ENCODE assay signal across 29 mouse cellular contexts in genomic region chr10:73878055-73878728, GRCm38 (mm10).
DNase-seq lines count a peak whose midpoint lies in the region; ATAC-seq and TF ChIP-seq lines count a peak whose summit lies in the region.
"Had no signal": no experiment of that assay in that cellular context is flagged by ENCODE, and none has a peak within 500 bp of the region (broad histone marks: within the 10 kb centered on the region; RNA-seq: fewer than 3 reads in every experiment).

No protein-coding gene starts in this region.

- no peak overlapping the region for H3K27ac ChIP-seq in forebrain, embryonic 14.5 days (ENCODE audit: low read depth, low read length)
- H3K27ac ChIP-seq in forebrain, postnatal 0 days (ENCODE audit: low read depth, low read length), result no peak overlapping the region
- no peak overlapping the region for H3K27ac ChIP-seq in kidney, embryonic 15.5 days
- no peak overlapping the region for H3K27ac ChIP-seq in midbrain, postnatal 0 days (ENCODE audit: low read depth, low read length)
- H3K27ac ChIP-seq in midbrain, embryonic 11.5 days (ENCODE audit: low read depth, low read length), result no peak overlapping the region
- H3K27ac ChIP-seq: embryonic facial prominence, embryonic 12.5 days; kidney, postnatal 0 days; limb, embryonic 10.5 days; limb, embryonic 15.5 days; liver, embryonic 13.5 days; stomach, postnatal 0 days had no signal

- TF ChIP-seq CTCF in forebrain, postnatal 0 days (IDR thresholded peaks at IDR 0.05; ENCODE audit: low read depth), result no peak
- no peak for TF ChIP-seq CTCF in midbrain, postnatal 0 days (IDR thresholded peaks at IDR 0.05)

- ATAC-seq in forebrain, embryonic 14.5 days, result peak; percentile 20; the same call in 1 of the 2 replicates
- no peak for ATAC-seq in forebrain, postnatal 0 days
- peak; percentile 15; the same call in 1 of the 2 replicates for ATAC-seq in kidney, embryonic 15.5 days (replicated peaks; ENCODE audit: low FRiP score)
- ATAC-seq in midbrain, postnatal 0 days (ENCODE audit: low FRiP score), result no peak
- ATAC-seq in midbrain, embryonic 11.5 days (ENCODE audit: low FRiP score), result no peak
- ATAC-seq: intestine, postnatal 0 days; lung, postnatal 0 days; Patski had no signal

- 67% methylated on average over 5 of the region's 5 CpGs for WGBS in forebrain, embryonic 14.5 days
- WGBS in forebrain, postnatal 0 days, result 50% methylated on average over 5 of the region's 5 CpGs
- WGBS in kidney, embryonic 15.5 days, result 32% methylated on average over 5 of the region's 5 CpGs
- WGBS in midbrain, postnatal 0 days, result 69% methylated on average over 5 of the region's 5 CpGs
- 88% methylated on average over 5 of the region's 5 CpGs for WGBS in midbrain, embryonic 11.5 days

- H3K4me2 ChIP-seq in forebrain, embryonic 14.5 days (ENCODE audit: low read length), result no peak overlapping the region
- H3K4me2 ChIP-seq in forebrain, postnatal 0 days (ENCODE audit: low read depth), result no peak overlapping the region
- H3K4me2 ChIP-seq in kidney, embryonic 15.5 days, result no peak overlapping the region
- no peak overlapping the region for H3K4me2 ChIP-seq in midbrain, postnatal 0 days (ENCODE audit: low read depth, low read length, poor library complexity, severe bottlenecking)
- no peak overlapping the region for H3K4me2 ChIP-seq in midbrain, embryonic 11.5 days
- H3K4me2 ChIP-seq: embryonic facial prominence, embryonic 12.5 days; heart, embryonic 11.5 days; limb, embryonic 15.5 days; liver, embryonic 13.5 days had no signal

- H3K4me1 ChIP-seq in forebrain, embryonic 14.5 days (ENCODE audit: control insufficient read depth, insufficient read depth, low read length), result no peaks in the 10 kb centered on the region
- H3K4me1 ChIP-seq in forebrain, postnatal 0 days (ENCODE audit: insufficient read depth), result no peaks in the 10 kb centered on the region
- H3K4me1 ChIP-seq in kidney, embryonic 15.5 days, result no peaks in the 10 kb centered on the region
- no peaks in the 10 kb centered on the region for H3K4me1 ChIP-seq in midbrain, postnatal 0 days (ENCODE audit: insufficient read depth, low read length)
- no peaks in the 10 kb centered on the region for H3K4me1 ChIP-seq in midbrain, embryonic 11.5 days (ENCODE audit: control insufficient read depth, insufficient read depth, low read length)
- H3K4me1 ChIP-seq: embryonic facial prominence, embryonic 12.5 days; limb, embryonic 10.5 days; limb, embryonic 15.5 days; liver, embryonic 13.5 days; megakaryocyte, embryonic 14.5 days had no signal

- DNase-seq in forebrain, embryonic 14.5 days (ENCODE audit: low spot score), result no peak
- no peak for DNase-seq in forebrain, postnatal 0 days
- no peak for DNase-seq in kidney, postnatal 14 days
- DNase-seq in midbrain, postnatal 0 days (ENCODE audit: low spot score), result peak; percentile 10
- no peak for DNase-seq in midbrain, embryonic 11.5 days (ENCODE audit: low spot score, missing footprints)
- no peak for DNase-seq in right cerebral cortex, adult 18-20 months
- DNase-seq: adrenal gland, postnatal 10 days; cerebellum, adult 11 months; cerebellum, adult 9-11 months; gastrocnemius, postnatal 14 days; heart, postnatal 36 days; layer of hippocampus, adult 9-11 months; liver, embryonic 13.5 days; lung, adult 18-20 months; lung, postnatal 4 days; thymus, adult 18-20 months; thymus, postnatal 25 days had no signal

- no peak overlapping the region for H3K4me3 ChIP-seq in forebrain, embryonic 14.5 days (ENCODE audit: low read depth, low read length)
- no peak overlapping the region for H3K4me3 ChIP-seq in forebrain, postnatal 0 days (ENCODE audit: low read depth, low read length)
- H3K4me3 ChIP-seq in kidney, embryonic 15.5 days (replicated peaks), result no peak overlapping the region
- no peak overlapping the region for H3K4me3 ChIP-seq in midbrain, postnatal 0 days (ENCODE audit: low read depth, low read length)
- H3K4me3 ChIP-seq in midbrain, embryonic 11.5 days (ENCODE audit: low read depth, low read length), result no peak overlapping the region
- H3K4me3 ChIP-seq: embryonic facial prominence, embryonic 12.5 days; limb, embryonic 10.5 days; limb, embryonic 15.5 days; liver, embryonic 13.5 days; megakaryocyte, embryonic 14.5 days had no signal

- no peak overlapping the region for H3K9ac ChIP-seq in forebrain, embryonic 14.5 days (ENCODE audit: low read length)
- H3K9ac ChIP-seq in forebrain, postnatal 0 days, result no peak overlapping the region
- no peak overlapping the region for H3K9ac ChIP-seq in kidney, embryonic 15.5 days
- no peak overlapping the region for H3K9ac ChIP-seq in midbrain, postnatal 0 days (replicated peaks; ENCODE audit: low read length, poor library complexity, severe bottlenecking)
- no peak overlapping the region for H3K9ac ChIP-seq in midbrain, embryonic 11.5 days (ENCODE audit: low read length)
- H3K9ac ChIP-seq: embryonic facial prominence, embryonic 12.5 days; limb, embryonic 15.5 days; liver, embryonic 13.5 days had no signal

- no peaks in the 10 kb centered on the region for H3K36me3 ChIP-seq in forebrain, embryonic 14.5 days (ENCODE audit: control insufficient read depth, insufficient read depth, low read length)
- H3K36me3 ChIP-seq in forebrain, postnatal 0 days (ENCODE audit: insufficient read depth), result no peaks in the 10 kb centered on the region
- no peaks in the 10 kb centered on the region for H3K36me3 ChIP-seq in kidney, embryonic 15.5 days
- no peaks in the 10 kb centered on the region for H3K36me3 ChIP-seq in midbrain, postnatal 0 days (ENCODE audit: insufficient read depth, low read length)
- no peaks in the 10 kb centered on the region for H3K36me3 ChIP-seq in midbrain, embryonic 11.5 days (ENCODE audit: control insufficient read depth, insufficient read depth, low read length)
- H3K36me3 ChIP-seq: embryonic facial prominence, embryonic 12.5 days; G1E; limb, embryonic 10.5 days; limb, embryonic 15.5 days; liver, embryonic 13.5 days had no signal

- no peaks in the 10 kb centered on the region for H3K9me3 ChIP-seq in forebrain, embryonic 14.5 days (replicated peaks; ENCODE audit: control insufficient read depth, low read length)
- no peaks in the 10 kb centered on the region for H3K9me3 ChIP-seq in forebrain, postnatal 0 days (ENCODE audit: low read length)
- H3K9me3 ChIP-seq in kidney, embryonic 15.5 days (replicated peaks), result no peaks in the 10 kb centered on the region
- H3K9me3 ChIP-seq in midbrain, postnatal 0 days (ENCODE audit: low read length), result no peaks in the 10 kb centered on the region
- H3K9me3 ChIP-seq in midbrain, embryonic 11.5 days (ENCODE audit: control insufficient read depth, low read length), result no peaks in the 10 kb centered on the region
- H3K9me3 ChIP-seq: embryonic facial prominence, embryonic 12.5 days; G1E; limb, embryonic 10.5 days; limb, embryonic 15.5 days; liver, embryonic 13.5 days; megakaryocyte, embryonic 14.5 days had no signal

- H3K27me3 ChIP-seq in forebrain, embryonic 14.5 days (replicated peaks; ENCODE audit: control insufficient read depth, insufficient read depth, low read length), result no peaks in the 10 kb centered on the region
- no peaks in the 10 kb centered on the region for H3K27me3 ChIP-seq in forebrain, postnatal 0 days (ENCODE audit: insufficient read depth, low read length)
- H3K27me3 ChIP-seq in kidney, embryonic 15.5 days, result no peaks in the 10 kb centered on the region
- no peaks in the 10 kb centered on the region for H3K27me3 ChIP-seq in midbrain, postnatal 0 days (ENCODE audit: insufficient read depth, low read length)
- no peaks in the 10 kb centered on the region for H3K27me3 ChIP-seq in midbrain, embryonic 11.5 days (ENCODE audit: control insufficient read depth, insufficient read depth, low read length)
- H3K27me3 ChIP-seq: embryonic facial prominence, embryonic 12.5 days; limb, embryonic 15.5 days; liver, embryonic 13.5 days; megakaryocyte, embryonic 14.5 days; Patski had no signal

Comparison
In these comparisons a context has a peak if more than half of its experiments do, and no peak if none do; other contexts are left out.
1. ATAC-seq: peak in forebrain, embryonic 14.5 days (single experiment) and kidney, embryonic 15.5 days (single experiment); none in forebrain, postnatal 0 days (single experiment), midbrain, postnatal 0 days (single experiment) and midbrain, embryonic 11.5 days (single experiment).